ENCODE assay signal across 16 mouse cellular contexts in genomic region chr8:124331094-124331493, GRCm38 (mm10).
DNase-seq lines count a peak whose midpoint lies in the region; ATAC-seq and TF ChIP-seq lines count a peak whose summit lies in the region.
"Had no signal": no experiment of that assay in that cellular context is flagged by ENCODE, and none has a peak within 500 bp of the region (broad histone marks: within the 10 kb centered on the region; RNA-seq: fewer than 3 reads in every experiment).

No protein-coding gene starts in this region.

- no peak overlapping the region for H3K9ac ChIP-seq in midbrain, embryonic 13.5 days (replicated peaks)
- H3K9ac ChIP-seq: kidney, embryonic 15.5 days; liver, embryonic 14.5 days had no signal

- H3K27me3 ChIP-seq in midbrain, embryonic 13.5 days: no peaks in the 10 kb centered on the region
- H3K27me3 ChIP-seq: kidney, embryonic 15.5 days had no signal

- intact Hi-C loops in gastrocnemius, adult 2 months (cut with DNase I): no loop called here

- TF ChIP-seq CTCF in gastrocnemius, adult 2 months (IDR thresholded peaks at IDR 0.05): no peak

- H3K27ac ChIP-seq in midbrain, embryonic 13.5 days: peak overlapping the region; percentile 45
- no peak overlapping the region for H3K27ac ChIP-seq in gastrocnemius, adult 2 months
- H3K27ac ChIP-seq: kidney, embryonic 15.5 days; liver, embryonic 14.5 days had no signal

- 88% methylated on average over 3 of the region's 3 CpGs for WGBS in midbrain, embryonic 13.5 days

- DNase-seq in adrenal gland, adult 2 months: peak; percentile 69
- no peak for DNase-seq in adrenal gland, adult 18-20 months (ENCODE audit: low spot score in 2 of 2)
- DNase-seq in 3T3-L1 (ENCODE audit: low read depth, low spot score): peak; percentile 87
- peak; percentile 76 for DNase-seq in brain, adult 2 months (ENCODE audit: low read depth, low spot score)
- DNase-seq in right cerebral cortex, postnatal 14 days: no peak
- DNase-seq in layer of hippocampus, postnatal 14 days (ENCODE audit: low spot score in 2 of 2): no peak
- no peak for DNase-seq in gastrocnemius, adult 2 months
- DNase-seq: B cell, adult 2 months; gastrocnemius, postnatal 10 days; heart, postnatal 4 days; lung, postnatal 14 days had no signal

- no peak overlapping the region for H3K4me2 ChIP-seq in midbrain, embryonic 13.5 days (replicated peaks)
- H3K4me2 ChIP-seq: kidney, embryonic 15.5 days had no signal

- H3K4me1 ChIP-seq in midbrain, embryonic 13.5 days (replicated peaks): peaks cover 15% of the 10 kb centered on the region

- H3K9me3 ChIP-seq in midbrain, embryonic 13.5 days: no peaks in the 10 kb centered on the region
- H3K9me3 ChIP-seq: kidney, embryonic 15.5 days had no signal

- peaks cover 81% of the 10 kb centered on the region for H3K36me3 ChIP-seq in midbrain, embryonic 13.5 days
- H3K36me3 ChIP-seq: G1E had no signal

- no peak overlapping the region for H3K4me3 ChIP-seq in midbrain, embryonic 13.5 days (replicated peaks)
- no peak overlapping the region for H3K4me3 ChIP-seq in gastrocnemius, adult 2 months
- H3K4me3 ChIP-seq: kidney, embryonic 15.5 days had no signal

- ATAC-seq in midbrain, embryonic 13.5 days: peak; percentile 37; the same call in 1 of the 2 replicates
- ATAC-seq: activated CD4-positive, CD25-positive, alpha-beta regulatory T cell, adult 4 months had no signal

Comparison
In these comparisons a context has a peak if more than half of its experiments do, and no peak if none do; other contexts are left out.
1. DNase-seq: peak in adrenal gland, adult 2 months (single experiment), 3T3-L1 (single experiment) and brain, adult 2 months (single experiment); none in adrenal gland, adult 18-20 months (0 of 2), right cerebral cortex, postnatal 14 days (single experiment), layer of hippocampus, postnatal 14 days (0 of 2) and gastrocnemius, adult 2 months (single experiment).